Mouse (Mus musculus): ENCODE data around the gene Hhat.

Gene Hhat

DNA sequence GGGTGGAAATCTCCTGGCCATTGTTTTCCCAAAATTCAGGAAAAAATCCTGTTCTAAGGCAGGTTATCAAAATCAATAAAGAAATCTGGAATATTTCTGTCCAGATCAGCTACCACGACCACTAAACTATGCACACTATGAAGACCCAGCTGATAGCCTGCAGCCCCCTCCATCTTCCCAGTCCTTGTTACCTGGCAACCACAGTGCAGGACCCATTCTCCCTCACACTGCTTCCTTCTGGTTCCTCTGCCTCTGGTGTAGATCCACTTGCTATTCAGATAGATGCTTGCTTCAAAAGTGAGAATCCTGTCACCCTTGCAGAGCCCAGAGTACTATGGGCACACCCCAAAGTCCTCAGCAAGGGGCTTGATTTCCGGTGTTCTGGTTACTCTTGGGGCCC lies 228.9 kb downstream of the Hhat start:
- TF ChIP-seq GATA4 (IDR thresholded peaks at IDR 0.05; ENCODE audit: insufficient replicate concordance, low read length) = no peak

DNA sequence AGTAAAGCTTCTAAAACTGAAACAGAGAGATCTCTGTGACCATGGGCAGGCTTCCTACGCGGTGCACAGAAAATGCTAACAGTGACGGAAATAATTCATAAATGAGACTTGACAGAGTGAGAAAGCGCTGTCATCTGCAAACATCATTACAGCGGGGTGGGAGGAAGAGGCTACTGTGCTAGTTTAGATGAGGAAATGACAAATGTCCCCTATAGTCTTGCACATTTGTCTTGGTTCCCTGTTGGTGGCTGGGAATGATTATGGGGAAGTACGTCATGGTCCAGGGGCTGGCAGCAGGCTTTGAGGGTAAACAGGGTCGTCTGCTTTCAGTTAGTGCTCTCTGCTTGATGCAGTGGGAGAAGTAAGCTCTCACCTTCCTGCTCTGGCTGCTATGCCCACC lies 233.9 kb downstream of the Hhat start:
- TF ChIP-seq GATA4 (IDR thresholded peaks at IDR 0.05; ENCODE audit: insufficient replicate concordance, low read length) = no peak

- no peak for TF ChIP-seq GATA4 (IDR thresholded peaks at IDR 0.05; ENCODE audit: insufficient replicate concordance, low read length)
Observed at GRCm38 (mm10) chr1:192536440-192536839, 234.6 kb downstream of the Hhat start.

- TF ChIP-seq GATA4 (IDR thresholded peaks at IDR 0.05; ENCODE audit: insufficient replicate concordance, low read length) = no peak
Observed at GRCm38 (mm10) chr1:192533016-192533415, 238.0 kb downstream of the Hhat start.

GRCm38 (mm10) chr1:192532212-192532611 lies 238.8 kb downstream of the Hhat start:
- peak; percentile 28; the same call in 1 of the 2 replicates for TF ChIP-seq GATA4 (IDR thresholded peaks at IDR 0.05; ENCODE audit: insufficient replicate concordance, low read length)

DNA sequence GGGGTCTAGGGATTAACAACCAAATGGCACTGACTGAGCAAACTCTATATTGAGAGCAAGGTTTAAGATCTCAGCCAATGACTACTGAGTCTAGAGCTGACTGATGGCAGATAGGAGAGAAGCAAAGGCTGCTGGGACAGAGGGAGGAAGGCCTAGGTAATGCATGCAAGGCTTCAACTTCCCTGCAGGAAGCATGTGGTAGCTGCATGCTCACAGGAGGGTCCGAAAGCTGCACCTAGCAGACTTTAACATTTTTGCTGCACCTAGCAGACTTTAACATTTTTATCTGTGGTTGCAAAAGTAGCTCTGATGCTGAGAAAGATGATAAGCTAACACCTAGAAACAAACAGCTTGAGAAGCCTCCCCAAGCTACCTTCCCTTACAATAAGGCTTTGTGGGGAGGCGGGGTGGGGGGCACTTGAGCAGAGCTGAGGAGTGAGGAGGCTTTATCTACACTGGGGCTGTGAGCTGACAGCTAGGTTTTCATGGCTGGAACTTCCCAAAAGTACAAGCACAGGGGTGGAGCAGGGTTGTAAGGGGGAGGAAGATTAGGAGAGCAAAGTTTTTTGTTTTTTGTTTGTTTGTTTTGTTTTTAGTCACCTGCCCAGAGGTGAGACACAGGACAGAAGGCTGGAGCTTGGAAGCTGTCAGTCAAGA lies 239.4 kb downstream of the Hhat start:
- no peak for TF ChIP-seq GATA4 (IDR thresholded peaks at IDR 0.05; ENCODE audit: insufficient replicate concordance, low read length)

DNA sequence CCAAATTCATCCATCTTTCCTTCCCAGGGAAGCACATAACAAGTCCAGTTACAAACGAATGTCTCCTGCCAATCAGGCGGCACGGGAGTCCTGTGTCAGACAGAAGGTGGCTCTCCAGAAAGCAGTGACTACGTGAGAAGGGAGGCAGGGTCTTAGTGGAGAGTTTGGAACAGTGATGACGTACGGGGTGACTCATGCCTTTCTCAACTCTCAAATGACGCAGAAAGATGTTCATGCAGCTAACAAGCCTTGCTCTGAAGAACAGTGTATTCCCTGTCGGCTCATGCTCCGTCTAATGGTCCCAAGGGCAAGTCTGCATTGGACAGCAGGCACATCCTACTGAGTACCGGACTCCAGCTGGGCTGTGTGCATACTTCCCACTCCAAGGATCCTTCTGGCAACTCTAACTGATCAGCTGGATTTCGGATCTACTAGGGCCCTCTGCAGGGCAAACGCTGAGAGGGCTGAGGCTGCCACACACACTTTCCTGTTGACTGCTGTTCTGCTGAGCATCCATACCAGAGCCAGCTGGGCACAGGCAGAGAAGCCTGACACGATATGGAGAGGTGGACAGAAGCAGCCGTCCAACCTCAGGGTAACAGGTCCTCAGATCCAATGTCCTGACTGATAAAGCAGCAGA lies 245.2 kb downstream of the Hhat start:
- no peak for TF ChIP-seq GATA4 (IDR thresholded peaks at IDR 0.05; ENCODE audit: insufficient replicate concordance, low read length)

DNA sequence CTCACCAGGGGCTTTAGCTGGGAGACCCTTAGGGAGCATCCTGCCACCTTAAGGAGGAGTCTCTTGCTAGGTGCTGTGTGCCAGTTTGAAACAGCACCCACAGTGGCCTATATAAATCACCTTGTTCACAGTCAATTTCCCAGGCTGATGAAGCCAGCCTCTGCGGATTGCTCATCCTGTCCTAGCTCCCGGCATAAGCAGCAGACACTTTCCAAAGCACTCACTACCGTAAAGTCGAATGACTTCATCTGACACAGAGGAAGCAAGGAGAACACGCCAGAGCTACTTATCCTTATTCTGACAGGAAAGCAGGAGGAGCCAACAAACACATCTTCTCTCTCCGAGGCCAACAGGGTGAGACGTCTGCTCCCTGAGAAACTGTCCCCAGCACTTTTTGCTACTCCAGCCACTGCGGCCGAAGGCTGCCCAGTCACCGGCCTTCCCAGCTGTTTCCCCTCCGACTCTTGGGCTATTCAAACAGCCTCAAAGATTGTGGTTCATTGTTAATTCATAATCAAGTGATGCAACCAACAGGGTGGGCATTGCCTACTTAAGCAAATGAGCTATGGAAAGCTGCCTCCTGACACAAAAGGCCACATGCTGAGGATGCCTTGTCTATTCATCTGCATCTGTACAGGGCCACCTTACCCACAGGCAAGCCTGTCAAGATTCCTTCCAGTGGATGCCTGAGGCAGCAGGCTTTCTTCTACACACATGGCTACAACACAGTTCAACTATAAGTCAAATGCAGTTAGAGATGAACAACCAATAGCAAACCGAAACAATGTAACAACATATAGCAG lies 248.4 kb downstream of the Hhat start:
- no peak for TF ChIP-seq GATA4 (IDR thresholded peaks at IDR 0.05; ENCODE audit: insufficient replicate concordance, low read length)

GRCm38 (mm10) chr1:192520836-192521435 lies 250.1 kb downstream of the Hhat start:
- TF ChIP-seq GATA4 (IDR thresholded peaks at IDR 0.05; ENCODE audit: insufficient replicate concordance, low read length) = no peak

DNA sequence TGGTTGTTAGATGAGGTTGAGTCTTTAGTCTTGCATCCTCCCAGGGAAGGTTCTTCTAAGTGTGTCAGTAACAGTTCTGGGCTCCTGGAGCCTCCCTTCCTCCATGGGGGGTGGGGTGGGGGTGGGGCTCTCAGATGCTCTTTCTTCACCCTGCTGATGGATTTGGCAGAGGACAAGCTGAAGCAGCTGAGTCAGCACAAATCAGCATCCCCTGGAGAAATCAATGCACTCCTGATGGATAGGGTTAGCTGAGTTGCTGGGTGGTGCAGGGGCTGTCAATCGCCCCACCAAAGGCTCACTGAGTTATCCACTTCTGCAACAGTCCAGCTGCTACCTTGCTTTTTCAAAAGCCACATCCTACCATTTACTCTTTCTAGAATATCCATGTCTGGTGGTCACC lies 251.3 kb downstream of the Hhat start:
- no peak for TF ChIP-seq GATA4 (IDR thresholded peaks at IDR 0.05; ENCODE audit: insufficient replicate concordance, low read length)

GRCm38 (mm10) chr1:192515373-192515772 lies 255.7 kb downstream of the Hhat start:
- TF ChIP-seq GATA4 (IDR thresholded peaks at IDR 0.05; ENCODE audit: insufficient replicate concordance, low read length) = no peak

- TF ChIP-seq GATA4 (IDR thresholded peaks at IDR 0.05; ENCODE audit: insufficient replicate concordance, low read length) = no peak
Observed at GRCm38 (mm10) chr1:192512821-192513220, 258.2 kb downstream of the Hhat start.

DNA sequence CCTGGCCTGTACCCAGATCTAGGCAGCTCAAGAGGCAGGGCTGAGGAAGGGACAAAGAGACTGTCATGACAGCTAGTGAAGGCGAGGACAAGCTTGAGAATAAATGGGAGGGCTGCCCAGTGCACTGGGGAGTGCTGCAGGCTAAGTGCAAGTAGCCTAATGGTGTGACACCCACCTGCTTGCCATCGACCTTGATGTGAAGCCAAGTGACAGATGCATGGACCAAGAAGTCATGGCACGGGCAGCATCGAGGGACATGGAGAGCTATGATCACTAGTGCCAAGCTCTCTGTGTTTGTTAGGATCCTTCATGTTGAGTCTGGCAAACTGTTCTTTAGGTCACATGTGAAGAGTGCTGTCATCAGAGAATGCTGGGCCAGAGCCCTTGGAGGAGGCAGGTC lies 267.4 kb downstream of the Hhat start:
- no peak for TF ChIP-seq GATA4 (IDR thresholded peaks at IDR 0.05; ENCODE audit: insufficient replicate concordance, low read length)

DNA sequence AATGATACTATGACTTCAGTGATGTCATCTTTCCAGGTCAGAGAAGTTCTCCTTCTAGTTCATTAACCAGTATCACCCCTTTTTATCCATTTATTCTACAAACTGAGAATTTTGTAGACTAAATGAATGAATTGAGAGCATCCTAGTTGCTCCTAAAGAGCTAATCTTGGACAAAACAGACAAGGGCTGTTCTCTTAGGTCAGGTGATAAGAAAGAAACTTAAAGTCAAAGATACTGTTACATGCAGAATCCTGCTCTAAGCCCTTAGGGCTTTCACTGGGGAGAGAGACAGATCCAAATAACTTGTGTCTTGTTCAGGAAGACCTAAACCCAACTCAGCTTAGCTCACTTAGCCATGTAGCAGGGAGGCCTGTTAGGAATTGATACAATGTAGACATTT lies 268.2 kb downstream of the Hhat start:
- TF ChIP-seq GATA4 (IDR thresholded peaks at IDR 0.05; ENCODE audit: insufficient replicate concordance, low read length) = no peak

DNA sequence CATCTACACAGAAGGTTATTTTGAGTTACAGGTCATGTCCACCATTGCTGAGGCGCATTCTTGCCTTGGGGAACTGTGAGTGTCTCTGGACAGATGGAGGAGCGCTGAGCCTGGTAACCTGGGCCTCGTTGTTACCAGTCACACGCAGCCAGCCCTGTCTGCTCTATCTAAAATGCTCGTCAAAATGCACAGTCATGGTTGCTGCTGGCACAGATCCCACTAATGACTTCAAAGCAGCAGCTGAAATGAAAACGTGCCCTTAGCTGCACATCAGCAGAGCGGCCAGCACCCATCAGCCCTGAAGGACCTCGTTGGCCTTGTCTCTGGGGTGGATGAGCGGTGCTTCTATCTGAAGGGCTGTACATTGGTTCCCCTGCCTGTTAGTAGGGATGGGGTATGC lies 269.0 kb downstream of the Hhat start:
- no peak for TF ChIP-seq GATA4 (IDR thresholded peaks at IDR 0.05; ENCODE audit: insufficient replicate concordance, low read length)

DNA sequence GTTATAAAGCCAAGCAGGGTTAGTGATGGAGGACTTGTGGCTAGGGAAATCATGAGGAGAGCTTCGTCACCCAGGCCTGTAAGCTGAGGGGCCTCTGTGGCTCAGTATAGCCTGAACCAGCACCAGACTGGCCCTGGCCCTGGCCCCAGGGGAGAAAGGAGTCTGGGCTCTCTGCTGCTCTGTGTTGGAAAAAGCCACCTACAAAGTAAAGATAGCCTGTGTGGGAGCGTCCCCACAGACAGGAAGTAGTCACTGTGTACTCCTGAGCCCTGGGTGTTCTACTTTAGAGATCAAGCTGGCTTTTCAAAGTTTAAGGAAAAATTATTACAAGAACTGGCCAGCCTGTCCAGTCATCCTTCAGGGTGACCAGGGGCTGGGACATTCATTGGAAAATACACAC lies 273.5 kb downstream of the Hhat start:
- no peak for TF ChIP-seq GATA4 (IDR thresholded peaks at IDR 0.05; ENCODE audit: insufficient replicate concordance, low read length)

All from liver, adult (tissue).